Mouse (Mus musculus) left cerebral cortex, postnatal 25 days (tissue): Measurements from ENCODE around the gene Mafg. TPM values are rescaled to one million over a fixed set of nuclear protein-coding genes. Genes with fewer than 3 reads are reported as not detected.
A peak's percentile ranks its signal among the peaks of the same experiment; 100 is the strongest.

Experiments
- DNase-seq, 2 experiments: peaks; one replicate each; pipeline ENCODE4 v3.0.0; 2022; ENCODE audit warnings: low spot score in 2 of 2, mixed read lengths in 1 of 2
- intact Hi-C: fragments of 180-260 bp; cut with DNase I; formaldehyde crosslinking; loops from one replicate; pipeline ENCODE4 v1.15.1; 2025
- total RNA-seq, 2 experiments: library from RNA; stranded (reverse); gene quantifications; 2 replicates each; pipeline ENCODE4 v1.2.3; 2021

Gene Mafg
- total RNA-seq, 2 experiments from 2014 or later, result 91.5 to 98.4 TPM

- peak; percentile 54 to 61 for DNase-seq
Measured at GRCm38 (mm10) chr11:120648001-120648476, 14.6 kb upstream of the Mafg start, which contains the start of gene Myadml2. TSS of gene Myadml2 (minus strand) at chr11:120648158.

GRCm38 (mm10) chr11:120647047-120647830 lies 13.8 kb upstream of the Mafg start:
- intact Hi-C loops, result no loop called here

More at GRCm38 (mm10) chr11:120648001-120648476, 14.6 kb upstream of the Mafg start, which contains the start of gene Myadml2:
- intact Hi-C loops, result no loop called here

GRCm38 (mm10) chr11:120643601-120643987 lies 10.2 kb upstream of the Mafg start, which contains the start of gene Pycr1:
TSS of gene Pycr1 (minus strand) at chr11:120643769.
- intact Hi-C loops, result no loop called here
- peak; percentile 92 to 97 for DNase-seq

More at GRCm38 (mm10) chr11:120647047-120647830, 13.8 kb upstream of the Mafg start:
- DNase-seq, result no peak

GRCm38 (mm10) chr11:120642939-120643600 lies 9.7 kb upstream of the Mafg start:
- no peak for DNase-seq
- intact Hi-C loops, result no loop called here

GRCm38 (mm10) chr11:120641869-120642268 lies 8.5 kb upstream of the Mafg start:
- DNase-seq, result no peak
- intact Hi-C loops, result no loop called here

GRCm38 (mm10) chr11:120641255-120641654 lies 7.9 kb upstream of the Mafg start:
- intact Hi-C loops, result no loop called here
- DNase-seq, result no peak

GRCm38 (mm10) chr11:120634810-120635209 lies 1.4 kb upstream of the Mafg start:
- DNase-seq, result no peak
- intact Hi-C loops, result no loop called here

- intact Hi-C loops, result loop anchor here (2.0 kb wide), 1 partner anchor 40 kb away; the partner anchor contains the start of gene Aspscr1
Measured at GRCm38 (mm10) chr11:120632559-120633519, 561 bp downstream of the Mafg start.

GRCm38 (mm10) chr11:120631726-120632448 lies 1.5 kb downstream of the Mafg start:
- intact Hi-C loops, result loop anchor here (2.0 kb wide), 1 partner anchor 41 kb away; the partner anchor contains the start of gene Aspscr1

More at GRCm38 (mm10) chr11:120632559-120633519, 561 bp downstream of the Mafg start:
- peak; percentile 66 to 69 for DNase-seq

GRCm38 (mm10) chr11:120630881-120631725 lies 2.3 kb downstream of the Mafg start:
- no peak for DNase-seq
- intact Hi-C loops, result no loop called here

More at GRCm38 (mm10) chr11:120631726-120632448, 1.5 kb downstream of the Mafg start:
- no peak for DNase-seq

GRCm38 (mm10) chr11:120630401-120630871 lies 3.0 kb downstream of the Mafg start:
- intact Hi-C loops, result no loop called here
- no peak for DNase-seq

GRCm38 (mm10) chr11:120629911-120630310 lies 3.5 kb downstream of the Mafg start:
- intact Hi-C loops, result no loop called here
- DNase-seq, result no peak

GRCm38 (mm10) chr11:120629341-120629730 lies 4.1 kb downstream of the Mafg start:
- intact Hi-C loops, result no loop called here
- DNase-seq, result peak in 1 of 2 experiments; percentile 41

- intact Hi-C loops, result no loop called here
- DNase-seq, result no peak
Measured at GRCm38 (mm10) chr11:120628601-120629340, 4.6 kb downstream of the Mafg start.

GRCm38 (mm10) chr11:120627468-120628300 lies 5.7 kb downstream of the Mafg start:
- intact Hi-C loops, result no loop called here
- no peak for DNase-seq
